Mouse (Mus musculus) cerebellum, adult 9-10 months (tissue): Measurements from ENCODE around the gene Coro2a.

Experiments
- DNase-seq: peaks from one replicate; pipeline ENCODE4 v3.0.0; 2022

The Coro2a gene

DNA sequence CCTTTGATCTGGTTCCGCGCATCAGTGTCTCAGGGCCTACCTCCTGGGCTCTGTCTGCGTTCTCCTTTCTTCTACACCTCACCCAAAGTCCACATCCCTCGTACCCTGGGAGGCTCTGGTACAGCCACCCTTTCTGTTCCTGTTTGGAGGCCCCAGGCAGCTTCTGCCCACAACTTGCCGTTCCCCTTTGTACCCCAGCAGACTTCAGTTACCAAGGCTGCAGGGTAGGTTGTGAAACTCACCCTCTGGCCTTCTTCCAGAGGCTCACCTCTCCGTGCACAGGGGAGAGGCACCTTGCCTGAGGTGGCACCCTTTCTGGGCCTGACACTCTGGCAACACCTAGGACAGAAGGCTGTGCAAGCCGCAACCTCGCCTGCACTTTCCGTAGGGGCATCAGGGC lies 46.2 kb downstream of the Coro2a start:
- no peak for DNase-seq

- DNase-seq = no peak
Observed at GRCm38 (mm10) chr4:46554295-46555069, 47.5 kb downstream of the Coro2a start.

DNA sequence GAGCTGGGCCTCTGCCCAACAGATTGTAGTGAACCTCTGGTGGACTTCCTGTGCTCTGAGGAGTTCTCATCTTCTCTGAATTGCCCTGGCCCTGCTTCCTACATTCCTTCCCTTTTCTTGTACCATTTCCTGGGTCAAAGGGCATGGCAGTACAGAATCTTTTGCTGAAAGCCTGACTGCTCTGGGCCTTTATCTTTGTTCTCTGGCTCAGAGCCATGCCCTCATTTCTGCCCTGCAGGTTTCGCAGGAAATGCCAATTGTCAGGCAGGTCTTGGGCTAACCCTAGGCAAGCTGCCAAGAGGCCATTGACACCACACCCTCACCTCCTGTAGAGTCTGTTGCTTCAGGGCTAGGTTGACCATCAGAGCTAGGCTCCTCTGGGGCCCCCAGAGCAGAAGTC lies 48.1 kb downstream of the Coro2a start:
- peak; percentile 97 for DNase-seq

DNA sequence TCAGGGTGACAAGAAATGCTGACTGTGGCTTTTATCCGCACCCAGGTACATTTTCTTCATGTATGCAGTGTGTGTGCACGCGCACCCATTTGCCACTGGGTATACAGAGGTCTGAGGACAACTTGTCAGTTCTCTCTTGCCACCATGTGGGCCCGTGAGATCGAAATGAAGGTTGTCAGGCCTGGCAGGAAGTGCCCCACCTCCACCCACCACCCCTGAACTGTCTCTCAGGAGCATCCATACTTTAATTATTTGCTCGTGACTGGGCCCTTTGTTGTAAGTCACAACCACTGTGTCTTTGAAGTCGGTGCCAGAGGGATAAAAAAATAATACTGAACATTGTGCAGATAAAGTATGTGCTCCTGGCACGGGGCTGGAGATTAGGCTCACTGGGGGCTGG lies 51.6 kb downstream of the Coro2a start:
- DNase-seq = no peak

GRCm38 (mm10) chr4:46549979-46550378 lies 52.0 kb downstream of the Coro2a start:
- DNase-seq = no peak

- DNase-seq = no peak
Observed at GRCm38 (mm10) chr4:46546709-46547108, 55.3 kb downstream of the Coro2a start.

DNA sequence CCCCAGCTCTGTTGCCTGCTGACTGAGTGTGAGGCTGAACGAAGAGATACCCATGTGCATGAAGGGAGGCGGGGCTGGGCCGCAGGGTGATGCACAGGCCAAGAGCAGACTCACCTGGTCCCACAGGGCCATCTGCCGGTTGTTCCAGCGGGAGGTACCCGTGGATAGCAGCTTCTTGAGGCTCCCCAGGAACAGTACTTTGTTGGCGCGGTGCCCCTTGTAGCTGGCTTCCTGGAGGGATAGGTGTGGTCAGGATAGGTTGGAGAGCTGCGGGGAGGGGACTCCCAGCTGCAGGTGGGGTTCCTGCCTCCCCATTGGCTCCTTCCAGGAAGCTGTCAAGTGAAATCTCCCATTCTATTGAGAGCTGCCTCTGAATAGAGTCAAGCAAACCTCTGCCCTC lies 56.5 kb downstream of the Coro2a start:
- DNase-seq = no peak

DNA sequence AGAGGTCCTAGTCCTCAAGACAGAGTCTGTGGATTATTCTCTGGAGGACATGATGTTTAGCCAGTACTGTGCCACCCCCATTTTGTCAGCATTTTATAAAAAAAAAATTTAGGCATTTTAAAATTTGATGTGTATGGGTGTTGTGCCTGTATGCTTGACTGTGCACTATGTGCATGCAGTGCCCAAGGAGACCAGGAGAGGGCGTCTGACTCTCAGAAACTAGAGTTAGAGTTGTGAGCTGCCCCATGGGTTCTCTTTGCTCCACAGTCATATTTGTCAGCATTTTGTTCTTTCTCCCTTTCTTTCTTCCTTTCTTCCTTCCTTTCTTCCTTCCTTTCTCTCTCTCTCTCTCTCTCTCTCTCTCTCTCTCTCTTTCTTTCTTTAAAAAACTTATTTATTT lies 57.7 kb downstream of the Coro2a start:
- no peak for DNase-seq

DNA sequence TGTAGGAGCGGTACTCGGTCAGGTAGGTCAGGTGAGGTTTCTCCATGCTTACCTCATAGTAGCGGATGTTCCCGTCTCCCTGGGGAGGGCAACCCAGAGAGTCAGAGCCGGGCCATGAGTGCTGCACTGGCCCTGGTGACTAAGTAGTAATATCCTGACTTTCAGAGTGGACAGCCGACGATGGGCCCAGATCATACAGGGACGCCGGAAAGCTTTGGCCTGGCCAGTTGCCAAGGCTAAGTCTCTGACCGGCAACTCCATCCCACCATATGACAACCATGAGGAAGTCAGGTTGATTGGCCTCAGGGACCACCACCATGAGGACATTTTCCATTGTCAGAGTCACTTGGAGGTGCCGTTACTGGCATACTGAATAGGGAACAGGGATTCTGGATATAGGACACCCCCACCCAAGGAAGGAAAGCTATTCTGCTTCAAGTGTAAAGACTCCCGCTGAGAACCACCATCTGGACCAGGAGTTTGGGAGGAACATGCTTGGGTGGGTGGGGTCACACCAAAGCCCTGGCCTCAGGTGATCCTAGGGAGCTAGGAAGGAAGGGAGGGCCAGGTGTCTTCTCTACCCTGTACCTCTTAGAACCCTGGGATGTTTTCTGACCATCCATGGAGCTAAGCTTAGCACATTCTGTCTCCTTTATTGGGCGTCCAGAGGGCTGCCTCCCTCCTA lies 58.5 kb downstream of the Coro2a start:
- DNase-seq = no peak

DNA sequence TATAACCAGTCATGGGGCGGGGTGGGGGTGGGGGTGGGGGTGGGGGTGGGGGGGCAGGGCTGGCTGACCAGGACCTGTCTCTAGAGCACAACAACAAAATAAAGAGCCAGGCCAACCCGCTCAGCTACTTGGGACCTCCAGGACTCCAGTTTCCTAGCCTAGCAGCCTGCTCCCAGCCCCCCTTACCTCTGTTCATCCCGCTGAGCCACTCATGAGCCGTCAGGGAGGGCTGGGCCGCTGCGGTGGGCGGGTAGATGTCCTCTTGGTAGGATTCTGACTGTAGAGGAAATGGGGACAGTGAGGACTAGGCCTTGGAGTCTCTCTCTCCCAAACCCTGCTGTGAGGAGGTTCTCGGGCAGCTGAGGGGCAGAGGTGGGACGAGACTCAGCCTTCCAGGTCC lies 60.3 kb downstream of the Coro2a start:
- DNase-seq = no peak

DNA sequence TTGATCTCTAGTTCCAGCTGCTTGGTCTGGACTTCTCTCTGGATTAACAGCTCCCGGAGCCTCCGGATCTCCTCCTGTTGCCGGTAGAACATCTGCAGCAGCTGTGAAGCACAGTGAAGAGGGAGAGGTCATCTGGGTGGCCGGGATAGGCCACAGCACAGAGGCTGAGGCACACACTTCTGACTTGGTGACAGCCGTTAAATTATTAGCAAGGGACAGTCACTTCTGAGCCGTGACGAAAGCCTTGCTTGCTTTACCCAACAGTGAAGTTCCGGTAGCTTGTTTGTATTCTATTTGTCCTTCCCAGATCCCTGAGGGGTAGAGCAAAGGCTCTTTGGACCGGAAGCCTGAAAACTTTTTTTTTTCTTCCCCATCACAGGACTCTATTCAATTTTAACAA lies 62.8 kb downstream of the Coro2a start:
- DNase-seq = no peak

GRCm38 (mm10) chr4:46535840-46536361 lies 66.1 kb downstream of the Coro2a start, which contains the start of gene Trim14:
Gene Trim14, minus strand, starts transcription at chr4:46536141.
- no peak for DNase-seq

DNA sequence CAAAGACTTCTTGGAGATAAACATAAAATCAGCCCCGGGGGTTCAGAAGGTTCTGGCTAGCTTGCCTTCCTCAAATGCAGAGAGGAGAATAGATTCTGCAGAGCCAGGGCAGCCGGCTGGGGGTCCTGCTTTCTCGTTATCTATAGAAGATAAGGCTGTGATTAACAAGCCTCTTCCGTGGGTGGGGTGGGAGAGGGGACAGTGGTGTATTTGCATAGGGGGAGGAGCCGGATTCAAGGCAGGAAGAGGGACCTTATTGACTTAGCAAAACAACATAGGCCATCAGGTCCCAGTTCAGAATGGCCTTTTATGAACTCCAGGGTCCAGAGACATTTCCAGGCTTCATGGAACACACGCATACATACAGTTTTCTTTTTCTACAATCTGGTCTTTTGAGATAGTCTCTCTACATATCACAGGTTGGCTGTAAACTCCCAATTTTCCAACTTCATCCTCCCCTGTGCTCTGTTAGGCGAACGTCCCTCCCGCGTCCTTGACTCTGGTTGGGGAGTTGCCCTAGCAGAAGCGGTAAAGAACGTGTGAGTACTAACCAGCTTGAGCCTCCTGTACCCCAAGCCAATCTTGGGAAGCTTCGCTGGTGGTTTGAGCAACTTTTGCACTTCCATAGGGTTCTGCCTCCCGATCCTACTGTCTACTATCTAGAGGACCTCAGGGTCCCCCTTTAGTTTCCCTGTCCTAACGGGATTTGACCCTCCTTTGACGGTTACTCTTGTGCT lies 66.7 kb downstream of the Coro2a start:
- no peak for DNase-seq

GRCm38 (mm10) chr4:46533934-46534720 lies 67.9 kb downstream of the Coro2a start:
- no peak for DNase-seq

- DNase-seq = no peak
Observed at GRCm38 (mm10) chr4:46532926-46533325, 69.1 kb downstream of the Coro2a start.

- DNase-seq = no peak
Observed at GRCm38 (mm10) chr4:46532511-46532910, 69.5 kb downstream of the Coro2a start.

DNA sequence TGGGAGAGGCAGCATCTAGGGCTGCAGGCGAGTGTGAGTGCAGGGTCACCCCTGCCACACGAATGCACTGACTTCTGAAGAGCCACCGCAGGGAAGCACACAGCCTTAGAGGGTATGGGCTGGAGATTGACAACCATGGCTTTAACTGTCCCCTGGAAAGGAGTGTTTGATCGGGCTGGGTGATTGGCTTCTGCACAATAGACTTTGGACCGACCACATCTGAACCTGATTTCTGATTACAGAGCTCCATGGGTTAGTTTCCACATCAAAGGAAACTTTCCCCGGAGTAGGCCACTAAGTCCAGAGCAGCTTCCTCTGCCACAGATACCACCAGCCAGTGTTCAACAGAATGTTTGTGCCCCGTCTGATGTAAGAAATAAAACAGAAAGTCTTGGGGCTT lies 72.3 kb downstream of the Coro2a start:
- no peak for DNase-seq

- no peak for DNase-seq
Observed at GRCm38 (mm10) chr4:46527558-46527926, 74.5 kb downstream of the Coro2a start.

DNA sequence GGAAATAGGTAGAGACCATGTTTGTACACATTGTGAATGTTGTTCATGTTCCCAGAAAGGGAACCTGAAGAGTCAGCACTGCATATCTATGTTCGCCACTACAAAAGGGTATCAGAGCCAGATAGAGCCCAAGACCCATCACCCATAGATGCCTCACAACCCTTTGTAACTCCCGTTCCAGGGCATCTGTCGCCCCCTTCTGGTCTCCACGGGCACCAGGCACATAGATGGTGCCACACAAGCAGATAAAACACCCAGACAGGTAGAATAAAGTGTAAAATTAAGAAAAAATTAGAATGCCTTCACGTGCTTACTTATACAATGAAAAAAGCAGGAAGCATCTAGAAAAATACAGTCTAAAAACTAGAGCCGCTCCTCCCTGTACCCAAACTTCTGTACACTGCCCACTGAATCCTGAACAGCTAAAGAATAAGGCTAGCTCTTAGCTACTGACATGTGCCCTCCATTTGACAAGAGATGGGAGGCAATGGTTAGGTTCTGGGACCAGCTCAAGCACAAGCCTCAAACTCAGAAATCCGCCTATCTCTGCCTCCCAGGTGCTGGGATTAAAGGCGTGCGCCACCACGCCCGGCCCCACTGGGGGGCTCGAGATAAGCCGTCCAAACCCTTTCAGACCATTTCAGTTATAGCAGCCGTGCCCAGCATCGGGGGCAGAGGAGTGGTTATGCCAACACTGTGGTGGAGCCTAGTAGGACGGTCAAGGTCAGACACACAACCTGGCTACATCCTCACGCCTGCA lies 75.0 kb downstream of the Coro2a start:
- DNase-seq = no peak

GRCm38 (mm10) chr4:46526226-46526625 lies 75.8 kb downstream of the Coro2a start:
- DNase-seq = no peak

GRCm38 (mm10) chr4:46523324-46523723 lies 78.7 kb downstream of the Coro2a start:
- no peak for DNase-seq

GRCm38 (mm10) chr4:46521457-46521856 lies 80.5 kb downstream of the Coro2a start:
- no peak for DNase-seq
